Mouse (Mus musculus): ENCODE measurements at regions not wholly inside any gene's neighbourhood (a gene's known extent, or its start where the extent isn't known, plus 50 kb on each side); places are given as distances from the start of the nearest gene placed in this dataset.
A peak's percentile ranks its signal among the peaks of the same experiment; 100 is the strongest.

GRCm38 (mm10) chr4:50291397-50291945 is 445.9 kb upstream of the Grin3a start:
- peak; percentile 6 for DNase-seq (ENCODE audit: extremely low read depth, low read depth, low spot score)
- Histone ChIP-seq H3K27ac (replicated peaks; ENCODE audit: insufficient read depth, low read depth, low read length) (no peak overlapping the region), H3K9ac (ENCODE audit: low read depth, low read length) (no peak overlapping the region), H3K36me3 (ENCODE audit: control insufficient read depth, insufficient read depth, low read length) (no peaks in the 10 kb centered on the region), H3K79me2 (ENCODE audit: control insufficient read depth, insufficient read depth, low read length) (no peaks in the 10 kb centered on the region), H3K27me3 (ENCODE audit: control insufficient read depth, insufficient read depth, low read length) (no peaks in the 10 kb centered on the region), H3K4me3 (ENCODE audit: insufficient read depth, low read depth, low read length) (no peak overlapping the region), H3K4me1 (ENCODE audit: control insufficient read depth, insufficient read depth, low read length) (no peaks in the 10 kb centered on the region)
- 50% methylated on average over 3 of the region's 3 CpGs for WGBS
- no peak for TF ChIP-seq CTCF (IDR thresholded peaks at IDR 0.05; ENCODE audit: low read depth, low read length)
- TF ChIP-seq POLR2A (IDR thresholded peaks at IDR 0.05; ENCODE audit: extremely low read depth, insufficient read depth, low read length) = no peak

GRCm38 (mm10) chr4:50286602-50287001 is 441.1 kb upstream of the Grin3a start:
- peak; percentile 3 for DNase-seq (ENCODE audit: extremely low read depth, low read depth, low spot score)
- no peak overlapping the region for H3K27ac ChIP-seq (replicated peaks; ENCODE audit: insufficient read depth, low read depth, low read length)
- WGBS = 59% methylated on average over 2 of the region's 2 CpGs
- H3K4me3 ChIP-seq (ENCODE audit: insufficient read depth, low read depth, low read length) = no peak overlapping the region
- H3K36me3 ChIP-seq (ENCODE audit: control insufficient read depth, insufficient read depth, low read length) = no peaks in the 10 kb centered on the region
- no peaks in the 10 kb centered on the region for H3K79me2 ChIP-seq (ENCODE audit: control insufficient read depth, insufficient read depth, low read length)
- no peaks in the 10 kb centered on the region for H3K4me1 ChIP-seq (ENCODE audit: control insufficient read depth, insufficient read depth, low read length)
- H3K27me3 ChIP-seq (ENCODE audit: control insufficient read depth, insufficient read depth, low read length) = no peaks in the 10 kb centered on the region
- no peak overlapping the region for H3K9ac ChIP-seq (ENCODE audit: low read depth, low read length)
- no peak for TF ChIP-seq CTCF (IDR thresholded peaks at IDR 0.05; ENCODE audit: low read depth, low read length)
- no peak for TF ChIP-seq POLR2A (IDR thresholded peaks at IDR 0.05; ENCODE audit: extremely low read depth, insufficient read depth, low read length)

- Histone ChIP-seq H3K27me3 (ENCODE audit: control insufficient read depth, insufficient read depth, low read length) (no peaks in the 10 kb centered on the region), H3K4me1 (ENCODE audit: control insufficient read depth, insufficient read depth, low read length) (no peaks in the 10 kb centered on the region), H3K27ac (replicated peaks; ENCODE audit: insufficient read depth, low read depth, low read length) (no peak overlapping the region), H3K9ac (ENCODE audit: low read depth, low read length) (no peak overlapping the region), H3K36me3 (ENCODE audit: control insufficient read depth, insufficient read depth, low read length) (no peaks in the 10 kb centered on the region), H3K79me2 (ENCODE audit: control insufficient read depth, insufficient read depth, low read length) (no peaks in the 10 kb centered on the region), H3K4me3 (ENCODE audit: insufficient read depth, low read depth, low read length) (no peak overlapping the region)
- 55% methylated on average over 2 of the region's 2 CpGs for WGBS
- no peak for TF ChIP-seq POLR2A (IDR thresholded peaks at IDR 0.05; ENCODE audit: extremely low read depth, insufficient read depth, low read length)
- DNase-seq (ENCODE audit: extremely low read depth, low read depth, low spot score) = no peak
Observed at GRCm38 (mm10) chr4:50259012-50259601, 413.6 kb upstream of the Grin3a start.

DNA sequence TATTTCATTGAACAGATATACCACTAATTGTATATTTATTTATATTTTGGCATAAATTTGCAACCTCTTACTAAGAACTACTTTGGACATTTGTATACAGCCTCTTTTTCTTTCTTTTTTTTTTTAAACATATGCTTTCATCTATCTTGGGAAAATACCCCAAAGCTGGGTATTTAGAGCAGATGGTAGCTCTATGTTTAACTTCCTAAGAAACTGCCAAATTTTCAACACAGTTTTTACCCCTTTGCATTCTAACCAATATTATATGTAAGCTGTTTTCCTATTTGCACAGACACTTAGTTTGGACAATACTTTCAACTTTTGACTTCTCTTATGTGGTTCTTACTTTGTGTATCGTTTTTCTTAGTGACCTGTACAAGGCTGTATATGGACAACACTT is 396.5 kb upstream of the Grin3a start:
- 40% methylated on average over 1 of the region's 1 CpGs for WGBS
- H3K9ac ChIP-seq (ENCODE audit: low read depth, low read length) = no peak overlapping the region
- no peak overlapping the region for H3K27ac ChIP-seq (replicated peaks; ENCODE audit: insufficient read depth, low read depth, low read length)

DNA sequence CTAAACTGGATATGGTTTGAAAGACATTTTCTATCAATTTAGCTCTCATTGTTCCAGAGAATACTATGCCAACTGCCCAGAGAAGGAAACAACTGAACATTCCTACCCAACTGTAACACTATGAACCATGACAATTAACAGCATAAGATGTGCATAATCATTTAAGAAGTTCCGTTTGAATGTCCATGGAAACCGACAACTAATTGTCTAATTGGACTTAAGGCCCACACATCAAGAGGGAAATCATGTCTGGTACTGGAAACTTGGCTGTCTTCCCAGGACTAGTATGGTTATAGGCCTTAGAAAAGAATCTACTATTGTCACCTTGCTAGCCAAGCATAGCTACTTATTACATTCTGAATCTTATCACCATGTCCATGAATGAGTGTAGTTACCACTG is 395.4 kb upstream of the Grin3a start:
- Histone ChIP-seq H3K4me3 (ENCODE audit: insufficient read depth, low read depth, low read length) (no peak overlapping the region), H3K4me1 (ENCODE audit: control insufficient read depth, insufficient read depth, low read length) (no peaks in the 10 kb centered on the region), H3K9ac (ENCODE audit: low read depth, low read length) (no peak overlapping the region), H3K79me2 (ENCODE audit: control insufficient read depth, insufficient read depth, low read length) (no peaks in the 10 kb centered on the region), H3K36me3 (ENCODE audit: control insufficient read depth, insufficient read depth, low read length) (no peaks in the 10 kb centered on the region), H3K27ac (replicated peaks; ENCODE audit: insufficient read depth, low read depth, low read length) (no peak overlapping the region), H3K27me3 (ENCODE audit: control insufficient read depth, insufficient read depth, low read length) (no peaks in the 10 kb centered on the region)
- TF ChIP-seq POLR2A (IDR thresholded peaks at IDR 0.05; ENCODE audit: extremely low read depth, insufficient read depth, low read length) (no peak), CTCF (IDR thresholded peaks at IDR 0.05; ENCODE audit: low read depth, low read length) (no peak)
- no peak for DNase-seq (ENCODE audit: extremely low read depth, low read depth, low spot score)
- 84% methylated on average over 2 of the region's 2 CpGs for WGBS

More for the DNA sequence above, 396.5 kb upstream of the Grin3a start:
- H3K79me2 ChIP-seq (ENCODE audit: control insufficient read depth, insufficient read depth, low read length) = no peaks in the 10 kb centered on the region
- no peak overlapping the region for H3K4me3 ChIP-seq (ENCODE audit: insufficient read depth, low read depth, low read length)
- H3K36me3 ChIP-seq (ENCODE audit: control insufficient read depth, insufficient read depth, low read length) = no peaks in the 10 kb centered on the region
- no peaks in the 10 kb centered on the region for H3K4me1 ChIP-seq (ENCODE audit: control insufficient read depth, insufficient read depth, low read length)
- TF ChIP-seq CTCF (IDR thresholded peaks at IDR 0.05; ENCODE audit: low read depth, low read length) (no peak), POLR2A (IDR thresholded peaks at IDR 0.05; ENCODE audit: extremely low read depth, insufficient read depth, low read length) (no peak)
- DNase-seq (ENCODE audit: extremely low read depth, low read depth, low spot score) = no peak
- H3K27me3 ChIP-seq (ENCODE audit: control insufficient read depth, insufficient read depth, low read length) = no peaks in the 10 kb centered on the region

GRCm38 (mm10) chr4:50239386-50239785 is 393.8 kb upstream of the Grin3a start:
- WGBS = 92% methylated on average over 2 of the region's 2 CpGs
- Histone ChIP-seq H3K4me1 (ENCODE audit: control insufficient read depth, insufficient read depth, low read length) (no peaks in the 10 kb centered on the region), H3K27me3 (ENCODE audit: control insufficient read depth, insufficient read depth, low read length) (no peaks in the 10 kb centered on the region), H3K4me3 (ENCODE audit: insufficient read depth, low read depth, low read length) (no peak overlapping the region), H3K27ac (replicated peaks; ENCODE audit: insufficient read depth, low read depth, low read length) (no peak overlapping the region), H3K79me2 (ENCODE audit: control insufficient read depth, insufficient read depth, low read length) (no peaks in the 10 kb centered on the region), H3K9ac (ENCODE audit: low read depth, low read length) (no peak overlapping the region), H3K36me3 (ENCODE audit: control insufficient read depth, insufficient read depth, low read length) (no peaks in the 10 kb centered on the region)
- TF ChIP-seq CTCF (IDR thresholded peaks at IDR 0.05; ENCODE audit: low read depth, low read length) = no peak
- TF ChIP-seq POLR2A (IDR thresholded peaks at IDR 0.05; ENCODE audit: extremely low read depth, insufficient read depth, low read length) = no peak
- DNase-seq (ENCODE audit: extremely low read depth, low read depth, low spot score) = no peak

All from liver, adult 2 months (tissue).